Mouse (Mus musculus) layer of hippocampus, adult 9-10 months (tissue): Measurements from ENCODE around the gene Arl13b.
A peak's percentile ranks its signal among the peaks of the same experiment; 100 is the strongest.

ENCODE experiments used
- DNase-seq: peaks from one replicate; pipeline ENCODE4 v3.0.0; 2022; ENCODE audit warnings: low spot score

The Arl13b gene

DNA sequence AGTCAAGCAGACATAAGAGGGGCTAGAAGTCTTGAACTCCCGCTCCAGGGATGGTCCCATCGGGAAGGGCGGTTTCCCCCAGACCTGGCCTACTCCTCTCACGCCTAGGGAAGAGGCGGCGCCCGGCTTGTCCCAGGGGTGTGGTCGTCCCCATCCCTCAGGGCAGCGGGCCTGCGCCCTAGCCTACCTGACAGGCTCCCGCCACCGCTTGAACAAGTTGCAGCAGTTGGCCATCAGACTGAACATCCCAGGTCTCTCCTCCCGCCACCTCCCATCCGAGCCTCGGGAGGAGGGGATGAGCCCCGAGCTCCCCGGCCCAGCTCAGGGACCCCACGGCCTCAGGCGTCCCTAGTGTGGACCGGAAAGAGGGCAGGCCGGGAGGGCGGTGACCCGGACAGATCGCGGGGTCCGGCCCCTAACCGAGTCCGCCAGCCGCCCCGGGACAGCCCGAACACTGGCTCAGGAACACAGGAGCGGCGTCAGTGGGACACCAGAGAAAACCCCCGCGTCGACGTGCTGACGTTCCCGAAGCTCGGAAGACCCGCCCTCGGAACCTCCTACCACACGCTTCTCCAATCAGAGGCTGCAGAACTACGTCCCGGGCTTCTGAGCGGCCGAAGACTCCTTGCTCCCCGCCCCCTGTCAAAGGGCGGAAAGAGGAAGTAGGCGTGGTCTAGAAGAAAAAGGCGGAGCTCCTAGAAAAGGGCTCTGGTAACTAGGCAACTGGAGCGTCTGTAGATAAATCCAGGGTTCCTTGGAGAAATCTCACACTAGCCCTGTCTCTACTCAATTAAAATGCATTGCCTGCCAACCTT is at the start of gene Arl13b:
TSS of gene Arl13b (minus strand) at position 543 of the 815 bp plus-strand sequence.
- DNase-seq, result peak; percentile 90

GRCm38 (mm10) chr16:62895824-62896223 is 49.0 kb upstream of the Arl13b start:
- no peak for DNase-seq

- DNase-seq, result no peak
These were observed 27.2 kb upstream of the Arl13b start for GRCm38 (mm10) chr16:62874065-62874464.

GRCm38 (mm10) chr16:62873180-62873579 is 26.3 kb upstream of the Arl13b start:
- no peak for DNase-seq

DNA sequence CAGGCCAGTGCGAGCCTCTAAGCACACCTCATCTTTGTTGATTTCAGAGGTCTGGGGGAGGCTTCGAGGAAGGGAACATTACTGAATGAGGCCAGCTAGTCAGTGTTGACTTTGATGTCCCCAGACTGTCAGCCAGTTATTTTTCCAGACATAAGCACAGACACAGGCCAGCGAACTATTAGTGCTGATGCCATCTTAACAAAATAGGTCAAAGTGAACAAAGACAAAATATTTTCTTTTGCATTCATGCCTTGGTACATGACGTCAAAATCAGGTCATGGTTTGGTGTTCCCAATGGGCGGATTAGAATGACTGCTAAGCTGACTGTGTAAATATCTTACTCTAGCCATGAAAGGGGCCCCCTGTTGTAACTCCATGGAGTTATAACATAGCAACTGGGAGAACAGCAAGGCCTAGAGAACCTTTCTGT is 25.9 kb upstream of the Arl13b start:
- no peak for DNase-seq

DNA sequence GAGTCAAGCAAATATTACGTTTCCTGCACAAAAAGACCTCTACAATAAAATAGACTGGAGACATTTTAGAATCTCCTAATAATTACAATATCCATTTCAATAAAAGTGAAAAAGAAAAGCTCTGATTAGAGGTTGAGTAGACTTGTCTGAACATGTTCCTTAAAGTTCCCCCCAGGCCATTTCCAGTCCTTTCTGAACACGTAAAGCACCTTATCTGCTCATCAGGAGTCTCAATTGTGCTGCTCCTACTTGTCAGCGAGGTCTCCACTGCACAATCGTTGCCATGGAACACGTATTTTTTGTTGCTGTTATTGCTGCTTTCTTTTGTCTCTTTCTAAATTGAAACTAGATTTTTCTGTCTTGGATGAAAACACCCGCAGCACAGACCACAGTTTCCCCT is 14.6 kb upstream of the Arl13b start:
- DNase-seq, result no peak

DNA sequence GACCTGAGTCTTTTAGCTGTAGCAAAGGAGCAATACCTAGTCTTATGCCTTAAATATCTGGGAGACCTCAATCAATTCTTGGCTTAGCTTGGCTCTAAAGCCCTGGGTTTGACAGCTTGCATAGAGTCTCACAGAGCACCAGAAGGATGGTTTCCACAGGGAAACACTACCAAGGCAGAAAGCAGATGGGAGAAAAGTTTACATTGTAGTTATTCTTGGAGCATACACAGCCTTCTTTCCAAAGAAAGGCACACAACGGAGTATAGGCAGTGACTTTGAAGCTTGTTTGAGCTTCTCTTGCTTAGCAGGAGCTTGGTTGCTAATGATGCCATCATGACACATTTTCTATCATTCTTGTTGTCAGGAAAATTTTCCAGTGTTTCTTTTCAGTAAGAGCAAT is 13.3 kb upstream of the Arl13b start:
- DNase-seq, result no peak

DNA sequence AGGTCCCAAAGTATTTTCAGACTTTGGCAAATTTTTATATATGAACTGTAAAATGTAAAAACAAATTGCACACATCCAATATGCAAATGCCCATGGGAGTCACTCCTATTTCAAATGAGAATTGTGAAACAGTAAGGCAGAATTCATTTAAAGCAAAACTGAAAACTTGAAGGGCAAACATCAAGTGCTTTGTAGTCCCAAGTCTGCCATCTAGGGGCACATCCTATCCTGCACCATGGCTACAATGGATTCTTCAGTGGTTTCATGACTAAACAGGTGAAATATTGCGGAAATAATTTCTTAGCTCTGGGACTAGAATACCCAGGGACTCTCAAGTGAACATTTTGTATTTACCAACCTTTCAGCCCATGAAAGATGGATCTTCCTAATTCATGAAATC is 11.2 kb upstream of the Arl13b start:
- no peak for DNase-seq

DNA sequence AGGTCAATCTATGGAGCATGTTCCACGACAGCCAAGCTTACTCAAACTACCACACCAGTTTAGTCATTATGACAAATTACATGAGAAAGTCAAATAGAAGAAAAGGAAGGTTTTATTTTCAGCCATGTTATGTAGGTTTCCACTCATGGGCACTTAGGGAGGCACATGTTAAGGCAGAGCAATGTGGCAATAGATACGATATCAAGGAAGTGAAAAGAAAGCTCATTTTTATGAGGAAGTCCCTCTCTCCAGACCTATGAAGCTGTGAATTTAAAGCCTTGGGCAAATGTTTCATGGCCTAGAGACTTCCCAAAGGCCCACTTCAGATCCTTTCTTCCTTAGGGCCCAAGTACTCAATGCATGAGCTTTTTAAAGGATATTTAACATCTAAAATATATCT is 10.7 kb upstream of the Arl13b start:
- no peak for DNase-seq

DNA sequence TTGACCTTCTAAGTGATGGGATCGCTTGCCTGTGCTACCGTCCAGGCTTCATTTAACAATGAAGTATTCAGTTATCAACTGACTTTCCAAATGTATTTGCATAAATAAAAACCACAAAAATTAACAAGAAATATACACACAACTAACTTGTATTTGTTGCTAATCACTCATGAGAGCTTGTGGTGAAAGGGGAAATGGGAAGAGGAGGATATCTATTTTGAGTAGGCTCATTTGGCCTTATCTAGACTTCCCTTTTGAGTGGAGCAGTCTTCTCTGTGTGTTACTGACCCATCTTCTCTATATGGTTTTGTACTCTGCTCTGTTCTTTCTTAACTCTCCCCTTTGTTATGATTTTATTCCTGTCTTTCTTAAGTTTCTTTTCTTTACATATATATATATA is 9.4 kb upstream of the Arl13b start:
- no peak for DNase-seq

- no peak for DNase-seq
These were observed 8.5 kb upstream of the Arl13b start for GRCm38 (mm10) chr16:62855385-62855784.

DNA sequence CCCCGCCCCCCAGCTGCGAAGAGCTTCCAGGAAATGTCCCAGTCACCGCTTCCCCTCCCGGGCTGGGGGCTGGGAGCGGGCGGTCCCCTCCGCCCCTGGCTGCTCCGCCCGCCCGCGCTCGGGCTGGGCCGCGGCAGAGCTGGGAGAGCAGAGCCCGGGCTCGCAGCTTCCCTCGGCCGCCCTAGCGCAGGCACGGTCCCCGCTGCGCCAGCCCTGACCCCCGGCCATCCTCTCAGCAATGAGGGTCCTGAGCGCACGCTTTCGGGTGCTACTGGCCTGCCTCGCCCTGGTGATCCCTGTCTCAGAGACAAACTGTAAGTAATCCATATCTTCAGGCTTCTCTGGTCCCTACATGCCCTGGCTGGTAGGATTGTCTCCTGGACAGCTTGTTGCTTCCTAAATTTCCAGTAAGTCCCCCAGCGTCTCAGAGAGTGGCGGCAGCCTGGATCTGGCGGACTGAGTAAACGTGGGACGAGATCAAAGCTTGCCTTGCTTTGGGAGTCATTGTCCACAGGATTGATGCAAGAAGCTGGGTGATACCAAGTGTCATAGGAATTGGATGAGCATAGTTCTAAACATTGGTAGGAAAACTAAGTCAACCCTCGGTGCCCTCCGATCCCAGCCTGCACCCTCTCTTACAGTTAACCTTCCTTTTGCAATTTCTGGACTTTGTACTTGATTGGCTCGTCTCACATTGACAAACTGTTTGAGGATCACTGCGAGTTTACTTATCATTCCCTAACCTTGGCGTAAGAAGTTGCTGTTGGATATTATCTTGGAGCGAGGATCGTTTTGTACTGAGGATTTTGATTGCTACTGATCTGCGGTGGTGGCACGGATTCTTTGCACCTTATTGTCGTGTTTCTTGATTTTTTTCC is 7.6 kb upstream of the Arl13b start, which contains the start of gene Pros1:
TSS of gene Pros1 (plus strand) at position 117 of the 878 bp plus-strand sequence.
- DNase-seq, result no peak

- DNase-seq, result no peak
These were observed 6.8 kb upstream of the Arl13b start for GRCm38 (mm10) chr16:62853611-62854126.

DNA sequence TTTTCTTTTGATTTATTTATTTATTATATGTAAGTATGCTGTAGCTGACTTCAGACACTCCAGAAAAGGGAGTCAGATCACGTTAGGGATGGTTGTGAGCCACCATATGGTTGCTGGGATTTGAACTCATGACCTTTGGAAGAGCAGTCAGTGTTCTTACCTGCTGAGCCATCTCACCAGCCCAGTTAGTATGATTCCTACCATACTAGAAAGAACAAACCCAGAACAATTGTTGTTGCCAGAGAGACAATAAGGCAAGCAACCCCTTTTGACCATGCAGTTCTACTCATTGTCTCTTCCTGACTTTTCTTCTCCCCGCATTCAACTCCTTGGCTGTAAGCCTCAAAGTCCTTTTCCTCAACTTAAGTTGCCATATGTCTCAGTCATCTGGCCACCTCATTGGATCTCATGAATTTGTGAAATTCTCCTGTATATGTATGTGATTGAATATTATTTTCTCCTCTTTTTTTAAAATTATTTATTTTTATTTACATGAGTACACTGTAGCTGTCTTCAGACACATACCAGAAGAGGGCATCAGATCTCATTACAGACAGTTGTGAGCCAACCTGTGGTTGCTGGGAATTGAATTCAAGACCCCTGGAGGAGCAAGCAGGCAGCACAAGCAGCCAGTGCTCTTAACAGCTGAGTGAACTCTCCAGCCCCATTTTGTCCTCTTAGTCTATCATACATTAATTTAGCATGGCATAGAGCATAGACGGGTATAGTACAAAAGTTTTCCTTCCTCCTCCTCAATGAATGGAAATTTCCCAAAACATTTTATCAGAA is 5.8 kb upstream of the Arl13b start:
- DNase-seq, result no peak

GRCm38 (mm10) chr16:62845341-62845740 is 1.5 kb downstream of the Arl13b start:
- no peak for DNase-seq

DNA sequence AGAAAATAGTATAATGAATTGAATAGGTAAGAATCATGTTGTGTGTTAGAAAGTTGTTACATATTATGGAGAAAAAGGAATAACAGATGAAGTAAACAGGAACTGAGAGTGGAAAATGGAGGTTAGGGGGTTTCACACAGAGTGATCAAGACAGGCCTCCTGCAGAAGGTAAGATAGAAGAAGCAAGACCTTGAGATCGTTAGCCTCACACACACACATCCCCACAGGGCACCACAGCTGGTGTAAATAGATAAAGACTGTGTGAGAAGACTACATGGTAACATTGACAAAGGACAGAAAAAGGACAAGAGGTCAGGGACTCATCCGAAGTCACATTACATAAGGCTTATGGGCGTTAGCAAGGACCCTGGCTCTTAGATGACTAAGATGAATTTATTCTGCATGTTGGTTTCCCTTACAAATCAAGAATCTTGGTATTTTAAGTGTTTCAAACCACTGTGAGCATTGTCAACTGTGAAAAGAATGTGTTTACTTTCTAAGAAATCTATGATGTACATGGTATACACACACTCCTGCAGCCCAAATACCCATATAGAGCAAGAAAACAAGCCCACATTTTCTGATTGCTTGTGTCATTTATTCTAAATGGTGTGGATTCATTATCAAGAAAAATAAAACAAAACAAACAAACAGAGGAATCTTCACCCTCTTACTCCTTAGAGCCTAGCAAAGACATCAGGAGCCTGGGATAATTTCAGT is 12.7 kb downstream of the Arl13b start:
- no peak for DNase-seq

DNA sequence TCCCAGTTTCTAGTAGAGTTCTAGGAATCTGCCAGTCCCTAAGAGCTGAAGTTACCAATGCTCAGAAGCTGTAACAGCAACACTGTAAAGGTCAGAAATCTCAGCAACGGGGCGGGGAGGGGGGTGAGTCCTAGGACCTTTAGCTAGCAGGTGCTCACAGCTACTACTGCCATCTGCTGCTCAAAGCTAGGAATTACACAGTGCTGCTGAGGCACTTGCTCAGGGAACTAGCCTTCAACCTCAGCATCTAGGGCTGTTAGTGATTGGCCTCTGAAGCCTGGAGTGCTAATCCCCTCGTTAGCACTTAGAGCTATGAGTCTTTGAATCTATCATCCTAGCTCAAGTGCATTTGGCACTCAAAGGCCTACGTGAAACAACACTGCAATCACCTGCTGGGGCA is 14.4 kb downstream of the Arl13b start:
- no peak for DNase-seq

GRCm38 (mm10) chr16:62832027-62832426 is 14.8 kb downstream of the Arl13b start:
- no peak for DNase-seq

DNA sequence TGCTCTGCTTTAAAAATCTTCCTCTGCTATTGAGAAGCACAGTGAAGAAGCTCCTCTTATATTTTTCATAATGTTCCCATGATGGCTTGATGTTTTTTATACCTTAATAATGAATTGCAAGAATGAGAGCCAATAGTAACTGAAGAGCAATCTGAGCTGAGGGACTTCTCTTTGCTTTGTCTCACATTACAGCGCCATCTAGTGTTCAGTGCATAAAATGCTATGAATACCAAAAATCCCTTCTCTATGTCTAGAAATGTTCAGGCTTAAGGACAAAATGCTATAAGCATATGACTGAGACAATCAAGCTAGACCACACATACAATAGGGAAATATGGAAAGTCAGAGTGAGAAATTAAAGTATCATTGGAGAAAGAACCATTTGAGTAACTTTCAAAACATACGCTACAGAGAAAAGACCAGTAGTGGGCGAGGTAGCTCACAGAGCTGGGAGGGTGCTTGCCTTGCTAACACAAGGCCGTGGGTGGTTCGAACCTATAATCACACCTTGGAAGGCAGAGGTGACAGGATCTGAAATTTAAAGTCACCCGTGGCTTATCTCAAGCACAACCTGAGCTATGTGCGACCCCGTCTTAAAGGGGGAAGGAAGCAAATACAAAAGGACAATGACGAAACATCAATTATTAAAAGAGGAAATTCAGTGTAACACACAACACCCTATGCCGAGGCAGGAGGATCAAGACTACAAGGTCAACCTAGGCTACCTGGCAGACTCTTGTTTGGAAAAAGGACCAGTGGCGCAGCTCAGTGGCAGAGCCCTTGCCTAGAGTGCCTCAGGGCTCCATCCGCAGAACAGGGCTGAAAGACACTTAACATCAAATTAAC is 20.5 kb downstream of the Arl13b start:
- no peak for DNase-seq

DNA sequence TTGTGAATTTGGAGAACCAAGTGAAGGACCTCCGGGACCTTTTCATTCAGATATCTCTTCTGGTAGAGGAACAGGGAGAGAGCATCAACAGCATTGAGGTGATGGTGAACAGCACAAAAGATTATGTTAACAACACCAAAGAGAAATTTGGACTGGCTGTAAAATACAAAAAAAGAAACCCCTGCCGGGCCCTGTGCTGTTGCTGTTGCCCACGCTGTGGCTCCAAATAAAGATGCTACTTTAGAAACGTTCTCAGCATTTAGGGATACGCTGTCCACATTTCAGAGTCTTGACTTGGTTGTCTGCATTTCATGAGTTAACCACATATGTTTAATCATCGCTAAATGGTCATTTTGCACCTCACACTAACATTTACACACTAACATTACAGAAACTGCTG is 24.4 kb downstream of the Arl13b start:
- DNase-seq, result no peak
